Mouse (Mus musculus): ENCODE data around the gene Slain1.
A peak's percentile ranks its signal among the peaks of the same experiment; 100 is the strongest.

DNA sequence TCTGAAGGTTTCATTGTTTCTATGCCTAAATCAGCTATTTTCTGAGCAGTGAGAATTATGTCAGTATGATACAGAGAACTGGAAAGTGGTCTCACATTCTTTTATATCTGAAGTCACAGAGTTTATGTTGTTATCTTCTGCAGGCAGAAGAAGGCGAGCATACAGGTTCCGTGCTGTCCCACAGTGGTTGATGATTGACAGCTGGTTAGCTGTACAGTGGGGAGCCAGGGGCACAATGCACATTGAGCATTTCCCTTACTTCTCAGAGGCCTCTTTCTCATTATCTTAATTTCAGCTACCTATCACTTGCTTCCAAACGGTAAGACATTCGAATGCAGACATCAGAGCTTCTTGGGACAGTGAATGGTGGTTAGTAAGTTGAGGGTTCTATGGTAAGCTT, 73.8 kb downstream of the Slain1 start:
- TF ChIP-seq CTCF (IDR thresholded peaks at IDR 0.05; ENCODE audit: low read depth) = no peak
- peak; percentile 37; the same call in 1 of the 2 replicates for TF ChIP-seq EP300 (IDR thresholded peaks at IDR 0.05; ENCODE audit: low read depth)
